Mouse (Mus musculus): ENCODE measurements at regions not wholly inside any gene's neighbourhood (a gene's known extent, or its start where the extent isn't known, plus 50 kb on each side); places are given as distances from the start of the nearest gene placed in this dataset.

DNA sequence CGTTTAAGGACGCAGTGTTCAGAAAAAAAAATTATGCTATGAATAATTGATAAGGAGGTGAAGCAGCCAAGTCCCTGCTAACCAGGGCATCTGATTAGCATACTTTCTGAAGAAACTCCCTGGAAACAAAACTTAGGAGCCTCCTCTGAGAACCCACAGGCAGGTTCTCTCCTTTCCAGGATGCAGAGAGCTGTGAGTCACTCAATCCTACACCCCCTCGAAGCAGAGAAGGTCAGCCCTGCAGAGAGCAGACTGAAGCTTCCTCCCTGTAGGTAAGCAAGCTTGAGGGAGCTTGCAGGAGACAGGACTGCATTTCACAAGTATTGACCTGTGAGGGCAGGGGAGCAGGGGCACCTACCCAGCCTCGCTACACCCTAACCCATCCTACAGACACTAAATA lies 83.7 kb upstream of the L3mbtl4 start:
- ATAC-seq (replicated peaks; ENCODE audit: low FRiP score, low TSS enrichment, poor library complexity, severe bottlenecking) = no peak

DNA sequence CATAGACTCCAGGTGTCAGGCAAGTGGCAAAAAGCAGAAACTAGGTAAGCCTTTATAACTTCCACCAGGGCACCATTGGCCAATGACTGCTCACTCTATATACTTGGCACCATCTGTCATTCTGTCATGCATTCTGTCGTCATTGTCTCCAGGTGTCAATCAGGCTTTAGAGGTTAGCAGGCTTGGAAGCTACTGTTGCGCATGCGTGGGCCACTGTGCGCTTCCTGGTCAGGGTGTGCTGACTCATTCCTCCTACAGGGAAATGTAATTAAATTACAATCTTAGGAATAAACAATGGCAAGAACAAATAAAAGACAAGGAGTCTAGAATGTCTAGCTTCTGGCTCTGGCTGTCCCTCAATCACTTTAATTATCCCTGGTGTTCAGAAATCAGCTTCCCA lies 68.1 kb upstream of the L3mbtl4 start:
- ATAC-seq (replicated peaks; ENCODE audit: low FRiP score, low TSS enrichment, poor library complexity, severe bottlenecking) = no peak

DNA sequence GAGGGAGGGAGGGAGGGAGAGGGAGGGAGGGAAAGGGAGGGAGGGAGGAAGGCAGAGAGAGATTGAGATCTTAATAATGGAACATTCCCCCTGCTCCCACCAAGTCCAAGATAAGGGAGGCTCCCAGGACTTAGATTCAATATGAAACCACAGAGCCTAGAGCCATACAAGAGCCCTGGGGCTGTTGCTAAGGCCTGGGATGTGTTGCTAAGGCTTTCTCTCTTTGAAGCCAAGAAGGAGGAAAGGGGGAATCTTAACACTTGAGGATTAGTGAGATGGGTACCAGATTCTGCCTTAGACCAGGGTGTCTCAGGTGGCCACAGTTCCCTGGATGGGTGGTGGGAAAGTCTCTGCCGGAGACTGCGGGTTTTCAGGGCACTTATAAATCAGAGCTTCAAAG lies 64.8 kb upstream of the L3mbtl4 start:
- no peak for ATAC-seq (replicated peaks; ENCODE audit: low FRiP score, low TSS enrichment, poor library complexity, severe bottlenecking)

DNA sequence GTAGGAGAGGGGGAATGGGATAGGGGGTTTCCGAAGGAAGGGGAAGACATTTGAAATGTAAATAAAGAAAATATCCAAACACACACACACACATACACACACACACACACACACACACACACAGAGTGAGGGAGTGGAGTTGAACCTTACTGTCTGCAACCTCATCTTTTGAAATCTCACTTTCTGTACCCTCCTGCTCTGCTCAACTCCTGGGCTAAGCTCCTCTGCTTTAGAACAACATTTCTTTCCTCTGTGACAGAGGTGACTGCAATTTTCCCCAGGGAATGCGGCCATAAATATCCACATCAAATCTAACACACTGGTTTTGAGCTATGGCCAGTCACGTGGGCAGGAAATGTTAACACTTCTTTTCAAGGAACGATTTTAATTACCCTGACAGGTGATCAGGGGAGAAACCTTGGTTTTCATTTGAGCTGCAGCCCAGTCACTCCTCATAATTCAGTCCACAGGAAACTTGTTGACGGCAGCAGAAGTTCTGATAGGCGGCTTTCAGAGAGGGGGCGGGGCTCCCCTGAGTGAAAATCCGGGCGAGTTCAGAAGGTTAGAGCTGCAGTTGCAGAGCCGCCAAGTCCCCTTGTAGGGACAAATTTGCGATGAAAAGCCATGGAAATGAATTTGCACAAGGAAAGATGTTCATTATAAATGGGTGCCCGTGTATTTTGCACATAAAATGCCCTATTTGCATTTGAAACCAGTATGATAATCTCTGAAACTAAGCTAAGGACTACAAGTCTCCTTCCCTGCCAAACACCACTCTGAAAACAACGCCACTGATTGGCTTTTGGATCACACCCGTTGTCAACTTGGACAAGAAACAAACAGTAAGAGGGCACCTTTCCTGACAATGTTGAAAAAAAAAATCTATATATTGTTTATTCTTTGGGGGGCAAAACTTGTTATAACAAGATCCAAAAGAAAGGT lies 63.0 kb upstream of the L3mbtl4 start:
- no peak for ATAC-seq (replicated peaks; ENCODE audit: low FRiP score, low TSS enrichment, poor library complexity, severe bottlenecking)

DNA sequence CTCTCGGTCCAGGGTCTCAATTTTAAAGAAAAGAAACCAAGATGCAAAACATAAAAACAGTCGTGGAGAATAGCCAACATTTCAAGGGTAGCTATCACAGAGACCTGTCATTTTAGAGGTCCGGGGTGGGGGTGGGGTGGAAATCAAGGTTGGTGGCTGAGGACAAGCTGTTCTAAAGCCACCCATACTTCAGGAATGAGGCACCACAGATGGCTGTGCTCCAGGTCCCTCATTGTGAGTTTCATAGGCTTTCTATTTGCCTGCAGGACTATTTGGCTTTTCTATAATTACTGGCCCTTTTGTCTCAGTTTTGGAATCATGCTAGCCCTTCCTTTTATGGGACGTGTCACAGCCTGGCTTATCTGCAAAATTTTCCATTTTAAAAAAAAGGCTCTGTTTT lies 55.4 kb upstream of the L3mbtl4 start:
- ATAC-seq (replicated peaks; ENCODE audit: low FRiP score, low TSS enrichment, poor library complexity, severe bottlenecking) = no peak

DNA sequence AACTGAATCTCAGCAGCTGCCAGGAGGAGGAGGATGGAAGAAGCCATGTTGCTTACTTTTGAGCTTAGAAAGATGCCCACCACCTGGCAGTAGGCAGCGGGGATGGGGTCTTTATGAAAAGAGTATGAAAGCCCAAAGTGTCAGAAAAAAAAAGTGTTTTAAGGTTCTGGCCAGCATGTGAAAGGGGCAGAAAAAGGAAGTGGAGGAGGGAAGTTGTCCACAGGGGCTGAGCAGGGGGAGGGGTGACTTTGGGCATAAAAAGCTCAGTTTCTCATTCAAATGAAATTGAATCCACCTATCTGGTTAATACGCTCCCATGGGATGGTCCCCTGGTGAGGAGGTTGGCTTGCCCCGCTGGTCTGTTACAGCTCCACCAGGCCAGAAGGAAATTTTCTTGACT lies 50.4 kb upstream of the L3mbtl4 start:
- ATAC-seq (replicated peaks; ENCODE audit: low FRiP score, low TSS enrichment, poor library complexity, severe bottlenecking) = no peak
